Mouse (Mus musculus): ENCODE measurements around the gene Pam. TPM values are rescaled to one million over a fixed set of nuclear protein-coding genes. Genes with fewer than 3 reads are reported as not detected.
A peak's percentile ranks its signal among the peaks of the same experiment; 100 is the strongest.

Gene Pam
- polyA plus RNA-seq, 1 experiment from 2014 or later: 21.5 TPM

- 94% methylated on average over 7 of the region's 7 CpGs for WGBS
- no peaks in the 10 kb centered on the region for H3K36me3 ChIP-seq (ENCODE audit: control insufficient read depth, insufficient read depth, low read length)
- no peak for ATAC-seq (replicated peaks; ENCODE audit: low FRiP score)
- no peak for DNase-seq (ENCODE audit: low spot score)
- H3K4me3 ChIP-seq (ENCODE audit: low read depth, low read length): no peak overlapping the region
- no peaks in the 10 kb centered on the region for H3K27me3 ChIP-seq (ENCODE audit: control insufficient read depth, insufficient read depth, low read length)
- no peak overlapping the region for H3K9ac ChIP-seq (ENCODE audit: low read length)
- no peak overlapping the region for H3K4me2 ChIP-seq (ENCODE audit: low read depth, low read length, severe bottlenecking)
- no peak overlapping the region for H3K27ac ChIP-seq (ENCODE audit: low read depth, low read length)
- H3K4me1 ChIP-seq (replicated peaks; ENCODE audit: control insufficient read depth, insufficient read depth, low read length): no peaks in the 10 kb centered on the region
- no peaks in the 10 kb centered on the region for H3K9me3 ChIP-seq (ENCODE audit: control insufficient read depth, low read length)
Observed at GRCm38 (mm10) chr1:97822904-97823303, 272.5 kb downstream of the Pam start.

- Histone ChIP-seq H3K4me3 (ENCODE audit: low read depth, low read length) (no peak overlapping the region), H3K27ac (ENCODE audit: low read depth, low read length) (no peak overlapping the region), H3K36me3 (ENCODE audit: control insufficient read depth, insufficient read depth, low read length) (no peaks in the 10 kb centered on the region), H3K4me1 (replicated peaks; ENCODE audit: control insufficient read depth, insufficient read depth, low read length) (no peaks in the 10 kb centered on the region), H3K9ac (ENCODE audit: low read length) (no peak overlapping the region), H3K4me2 (ENCODE audit: low read depth, low read length, severe bottlenecking) (no peak overlapping the region), H3K9me3 (ENCODE audit: control insufficient read depth, low read length) (no peaks in the 10 kb centered on the region), H3K27me3 (ENCODE audit: control insufficient read depth, insufficient read depth, low read length) (no peaks in the 10 kb centered on the region)
- WGBS: 88% methylated on average over 5 of the region's 5 CpGs
- ATAC-seq (replicated peaks; ENCODE audit: low FRiP score) (no peak), DNase-seq (ENCODE audit: low spot score) (no peak)
Observed at GRCm38 (mm10) chr1:97822203-97822602, 273.2 kb downstream of the Pam start.

GRCm38 (mm10) chr1:97821282-97821681 lies 274.2 kb downstream of the Pam start:
- H3K4me1 ChIP-seq (replicated peaks; ENCODE audit: control insufficient read depth, insufficient read depth, low read length): no peaks in the 10 kb centered on the region
- no peak for DNase-seq (ENCODE audit: low spot score)
- no peaks in the 10 kb centered on the region for H3K36me3 ChIP-seq (ENCODE audit: control insufficient read depth, insufficient read depth, low read length)
- H3K4me2 ChIP-seq (ENCODE audit: low read depth, low read length, severe bottlenecking): no peak overlapping the region
- H3K9ac ChIP-seq (ENCODE audit: low read length): no peak overlapping the region
- ATAC-seq (replicated peaks; ENCODE audit: low FRiP score): no peak
- H3K27me3 ChIP-seq (ENCODE audit: control insufficient read depth, insufficient read depth, low read length): no peaks in the 10 kb centered on the region
- WGBS: 83% methylated on average over 3 of the region's 3 CpGs
- H3K27ac ChIP-seq (ENCODE audit: low read depth, low read length): no peak overlapping the region
- H3K9me3 ChIP-seq (ENCODE audit: control insufficient read depth, low read length): no peaks in the 10 kb centered on the region
- no peak overlapping the region for H3K4me3 ChIP-seq (ENCODE audit: low read depth, low read length)

- 58% methylated on average over 2 of the region's 2 CpGs for WGBS
- H3K27ac ChIP-seq (ENCODE audit: low read depth, low read length): no peak overlapping the region
- H3K9me3 ChIP-seq (ENCODE audit: control insufficient read depth, low read length): no peaks in the 10 kb centered on the region
- no peak overlapping the region for H3K9ac ChIP-seq (ENCODE audit: low read length)
- no peaks in the 10 kb centered on the region for H3K36me3 ChIP-seq (ENCODE audit: control insufficient read depth, insufficient read depth, low read length)
- no peaks in the 10 kb centered on the region for H3K4me1 ChIP-seq (replicated peaks; ENCODE audit: control insufficient read depth, insufficient read depth, low read length)
- H3K27me3 ChIP-seq (ENCODE audit: control insufficient read depth, insufficient read depth, low read length): no peaks in the 10 kb centered on the region
- no peak for DNase-seq (ENCODE audit: low spot score)
- peak; percentile 46; the same call in 1 of the 2 replicates for ATAC-seq (replicated peaks; ENCODE audit: low FRiP score)
- no peak overlapping the region for H3K4me2 ChIP-seq (ENCODE audit: low read depth, low read length, severe bottlenecking)
- no peak overlapping the region for H3K4me3 ChIP-seq (ENCODE audit: low read depth, low read length)
Observed at GRCm38 (mm10) chr1:97809255-97809912, 286.1 kb downstream of the Pam start.

GRCm38 (mm10) chr1:97804520-97804919 lies 290.9 kb downstream of the Pam start:
- Histone ChIP-seq H3K4me1 (replicated peaks; ENCODE audit: control insufficient read depth, insufficient read depth, low read length) (no peaks in the 10 kb centered on the region), H3K27ac (ENCODE audit: low read depth, low read length) (no peak overlapping the region), H3K9me3 (ENCODE audit: control insufficient read depth, low read length) (no peaks in the 10 kb centered on the region), H3K4me3 (ENCODE audit: low read depth, low read length) (no peak overlapping the region), H3K27me3 (ENCODE audit: control insufficient read depth, insufficient read depth, low read length) (no peaks in the 10 kb centered on the region), H3K36me3 (ENCODE audit: control insufficient read depth, insufficient read depth, low read length) (no peaks in the 10 kb centered on the region), H3K9ac (ENCODE audit: low read length) (no peak overlapping the region), H3K4me2 (ENCODE audit: low read depth, low read length, severe bottlenecking) (no peak overlapping the region)
- DNase-seq (ENCODE audit: low spot score) (no peak), ATAC-seq (replicated peaks; ENCODE audit: low FRiP score) (no peak)

- DNase-seq (ENCODE audit: low spot score): no peak
- ATAC-seq (replicated peaks; ENCODE audit: low FRiP score): peak; percentile 63
Observed at GRCm38 (mm10) chr1:97802207-97802902, 293.1 kb downstream of the Pam start.

GRCm38 (mm10) chr1:97795936-97796335 lies 299.5 kb downstream of the Pam start:
- H3K36me3 ChIP-seq (ENCODE audit: control insufficient read depth, insufficient read depth, low read length): no peaks in the 10 kb centered on the region
- H3K9me3 ChIP-seq (ENCODE audit: control insufficient read depth, low read length): no peaks in the 10 kb centered on the region
- no peak overlapping the region for H3K9ac ChIP-seq (ENCODE audit: low read length)
- H3K4me1 ChIP-seq (replicated peaks; ENCODE audit: control insufficient read depth, insufficient read depth, low read length): no peaks in the 10 kb centered on the region
- no peak for ATAC-seq (replicated peaks; ENCODE audit: low FRiP score)
- no peak overlapping the region for H3K27ac ChIP-seq (ENCODE audit: low read depth, low read length)
- DNase-seq (ENCODE audit: low spot score): no peak
- WGBS: 91% methylated on average over 9 of the region's 9 CpGs
- H3K4me3 ChIP-seq (ENCODE audit: low read depth, low read length): no peak overlapping the region
- H3K4me2 ChIP-seq (ENCODE audit: low read depth, low read length, severe bottlenecking): no peak overlapping the region
- no peaks in the 10 kb centered on the region for H3K27me3 ChIP-seq (ENCODE audit: control insufficient read depth, insufficient read depth, low read length)

More at GRCm38 (mm10) chr1:97802207-97802902, 293.1 kb downstream of the Pam start:
- Histone ChIP-seq H3K27me3 (ENCODE audit: control insufficient read depth, insufficient read depth, low read length) (no peaks in the 10 kb centered on the region), H3K9ac (ENCODE audit: low read length) (no peak overlapping the region), H3K4me1 (replicated peaks; ENCODE audit: control insufficient read depth, insufficient read depth, low read length) (no peaks in the 10 kb centered on the region), H3K27ac (ENCODE audit: low read depth, low read length) (no peak overlapping the region), H3K36me3 (ENCODE audit: control insufficient read depth, insufficient read depth, low read length) (no peaks in the 10 kb centered on the region), H3K4me2 (ENCODE audit: low read depth, low read length, severe bottlenecking) (no peak overlapping the region), H3K4me3 (ENCODE audit: low read depth, low read length) (no peak overlapping the region), H3K9me3 (ENCODE audit: control insufficient read depth, low read length) (no peaks in the 10 kb centered on the region)
- WGBS: 43% methylated on average over 4 of the region's 4 CpGs

DNA sequence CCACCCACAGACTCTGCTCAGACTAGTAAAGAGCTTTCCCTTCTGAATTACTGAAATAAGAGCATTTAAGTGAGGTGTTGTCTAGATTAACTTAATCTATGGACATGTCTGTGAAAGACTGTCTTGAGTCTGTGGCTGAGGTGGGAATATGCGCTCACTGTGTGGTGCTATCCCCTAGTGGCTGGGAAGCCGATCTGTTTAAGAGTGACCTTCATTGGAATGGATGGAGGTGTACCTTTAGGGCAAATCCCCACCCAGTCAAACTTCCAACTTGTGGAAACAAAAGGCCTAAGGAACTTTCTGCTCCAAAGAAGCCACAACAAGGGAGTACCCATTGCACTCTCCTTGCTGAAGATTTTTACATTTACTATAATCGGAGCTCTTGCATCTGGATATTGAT lies 301.3 kb downstream of the Pam start:
- H3K4me1 ChIP-seq (replicated peaks; ENCODE audit: control insufficient read depth, insufficient read depth, low read length): no peaks in the 10 kb centered on the region
- no peaks in the 10 kb centered on the region for H3K36me3 ChIP-seq (ENCODE audit: control insufficient read depth, insufficient read depth, low read length)
- no peaks in the 10 kb centered on the region for H3K9me3 ChIP-seq (ENCODE audit: control insufficient read depth, low read length)
- no peaks in the 10 kb centered on the region for H3K27me3 ChIP-seq (ENCODE audit: control insufficient read depth, insufficient read depth, low read length)
- no peak overlapping the region for H3K4me2 ChIP-seq (ENCODE audit: low read depth, low read length, severe bottlenecking)
- H3K4me3 ChIP-seq (ENCODE audit: low read depth, low read length): no peak overlapping the region
- DNase-seq (ENCODE audit: low spot score) (no peak), ATAC-seq (replicated peaks; ENCODE audit: low FRiP score) (no peak)
- H3K9ac ChIP-seq (ENCODE audit: low read length): no peak overlapping the region
- 88% methylated on average over 3 of the region's 3 CpGs for WGBS
- no peak overlapping the region for H3K27ac ChIP-seq (ENCODE audit: low read depth, low read length)

- Histone ChIP-seq H3K9me3 (ENCODE audit: control insufficient read depth, low read length) (no peaks in the 10 kb centered on the region), H3K27me3 (ENCODE audit: control insufficient read depth, insufficient read depth, low read length) (no peaks in the 10 kb centered on the region), H3K9ac (ENCODE audit: low read length) (no peak overlapping the region), H3K27ac (ENCODE audit: low read depth, low read length) (no peak overlapping the region), H3K4me1 (replicated peaks; ENCODE audit: control insufficient read depth, insufficient read depth, low read length) (no peaks in the 10 kb centered on the region), H3K4me3 (ENCODE audit: low read depth, low read length) (no peak overlapping the region), H3K4me2 (ENCODE audit: low read depth, low read length, severe bottlenecking) (no peak overlapping the region), H3K36me3 (ENCODE audit: control insufficient read depth, insufficient read depth, low read length) (no peaks in the 10 kb centered on the region)
- ATAC-seq (replicated peaks; ENCODE audit: low FRiP score) (no peak), DNase-seq (ENCODE audit: low spot score) (no peak)
- 99% methylated on average over 2 of the region's 2 CpGs for WGBS
Observed at GRCm38 (mm10) chr1:97788490-97788889, 307.0 kb downstream of the Pam start.

Data from forebrain, embryonic 11.5 days (tissue).